Mouse (Mus musculus): Measurements from ENCODE around the gene Serpinc1.

DNA sequence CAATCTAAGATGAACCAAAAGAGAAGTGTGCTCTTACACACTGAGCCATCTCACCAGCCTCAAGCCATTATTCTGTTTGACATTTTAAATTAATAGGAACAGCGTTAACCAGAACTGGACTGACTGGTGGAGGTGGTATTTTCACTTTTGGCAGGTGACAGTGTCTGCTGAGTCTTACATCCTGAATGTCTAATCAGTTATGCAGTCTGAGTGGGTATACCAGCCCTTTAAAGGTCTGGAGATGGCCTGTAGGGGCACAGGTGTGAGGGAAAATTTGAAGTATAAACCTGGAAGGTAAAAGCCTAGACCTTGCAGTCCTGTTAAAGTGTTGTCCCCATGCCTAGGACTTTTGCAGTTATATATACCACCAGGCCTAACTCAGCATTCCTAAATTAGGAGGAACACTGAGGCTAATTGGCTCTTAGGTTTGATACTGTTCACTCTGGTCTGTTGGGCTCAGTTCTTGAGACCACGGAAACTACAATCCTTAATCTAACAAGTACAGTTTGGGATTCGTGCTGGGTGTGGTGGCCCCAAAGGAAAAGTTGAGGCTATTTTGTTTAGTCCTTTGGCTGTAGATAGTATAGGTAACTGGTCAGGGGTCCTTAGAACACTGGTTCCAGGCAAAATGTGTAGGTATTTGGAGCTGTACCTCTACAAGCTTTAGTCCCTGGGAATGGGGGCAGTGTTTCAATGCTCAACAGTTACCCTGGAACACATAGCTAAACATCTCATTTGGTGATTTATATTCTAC lies 60.8 kb downstream of the Serpinc1 start:
- TF ChIP-seq GATA1 (IDR thresholded peaks at IDR 0.05; ENCODE audit: low read length) (no peak), TAL1 (IDR thresholded peaks at IDR 0.05; ENCODE audit: low read length) (no peak)
